Mouse (Mus musculus) neural tube, embryonic 12.5 days (tissue): Measurements from ENCODE around the gene Nipal3. TPM values are rescaled to one million over a fixed set of nuclear protein-coding genes. Genes with fewer than 3 reads are reported as not detected.

Source experiments
- ATAC-seq: fragments of 200-750 bp; cut with Nextera tagmentation; 2 replicates; pipeline ENCODE4 v1.8.0; 2017; ENCODE audit warnings: low read depth, mild to moderate bottlenecking, moderate TSS enrichment, moderate library complexity; ENCODE audit not compliant: low FRiP score
- H3K27ac ChIP-seq: fragments of 300-500 bp; sonication (generic); 2 replicates; pipeline ENCODE4 v1.5.1; 2016
- H3K27me3 ChIP-seq: fragments of 300-500 bp; sonication (generic); replicated peaks from 2 replicates; pipeline ENCODE4 v1.6.1; 2016; ENCODE audit warnings: mild to moderate bottlenecking
- H3K36me3 ChIP-seq: fragments of 300-500 bp; sonication (generic); 2 replicates; pipeline ENCODE4 v1.6.1; 2016; ENCODE audit warnings: mild to moderate bottlenecking
- H3K4me1 ChIP-seq: fragments of 300-500 bp; sonication (generic); 2 replicates; pipeline ENCODE4 v1.6.1; 2016
- H3K4me2 ChIP-seq: fragments of 300-500 bp; sonication (generic); replicated peaks from 2 replicates; pipeline ENCODE4 v1.6.1; 2016; ENCODE audit warnings: mild to moderate bottlenecking
- H3K4me3 ChIP-seq: fragments of 300-500 bp; sonication (generic); 2 replicates; pipeline ENCODE4 v1.5.1; 2016
- H3K9ac ChIP-seq: fragments of 300-500 bp; sonication (generic); 2 replicates; pipeline ENCODE4 v1.6.1; 2016; ENCODE audit warnings: mild to moderate bottlenecking
- H3K9me3 ChIP-seq: fragments of 300-500 bp; sonication (generic); 2 replicates; pipeline ENCODE4 v1.6.1; 2016; ENCODE audit warnings: mild to moderate bottlenecking
- WGBS: fragments of 180-500 bp; shearing (Covaris S2); methylation state at CpG from one replicate; pipeline ENCODE4 v1.1.7; 2016; 5-methylcytosine and 5-hydroxymethylcytosine counted together
- polyA plus RNA-seq: library from polyadenylated mRNA; unstranded; fragments of >200 nt; fragmentation: Nextera tagmentation; extraction: Ambion mirVana; gene quantifications from 2 replicates; pipeline ENCODE4 v1.2.1, GENCODE M21; 2016

The Nipal3 gene
- polyA plus RNA-seq, 1 experiment from 2014 or later = 3.8 TPM

GRCm38 (mm10) chr4:135429383-135429782 is 65.5 kb downstream of the Nipal3 start:
- no peak overlapping the region for H3K4me2 ChIP-seq
- H3K4me1 ChIP-seq = peaks cover 6% of the 10 kb centered on the region
- H3K27me3 ChIP-seq = no peaks in the 10 kb centered on the region
- no peak overlapping the region for H3K27ac ChIP-seq
- H3K9ac ChIP-seq = no peak overlapping the region
- no peak for ATAC-seq
- 87% methylated on average over 4 of the region's 4 CpGs for WGBS
- peaks cover 4% of the 10 kb centered on the region; the same call in 1 of the 2 replicates for H3K36me3 ChIP-seq
- no peaks in the 10 kb centered on the region for H3K9me3 ChIP-seq
- H3K4me3 ChIP-seq = no peak overlapping the region

- H3K4me2 ChIP-seq = no peak overlapping the region
- H3K27ac ChIP-seq = no peak overlapping the region
- ATAC-seq = no peak
- H3K4me1 ChIP-seq = no peaks in the 10 kb centered on the region
- H3K27me3 ChIP-seq = no peaks in the 10 kb centered on the region
- H3K9ac ChIP-seq = no peak overlapping the region
- no peak overlapping the region for H3K4me3 ChIP-seq
- peaks cover 7% of the 10 kb centered on the region for H3K36me3 ChIP-seq
- no peaks in the 10 kb centered on the region for H3K9me3 ChIP-seq
- WGBS = 92% methylated on average over 7 of the region's 7 CpGs
These were observed 68.3 kb downstream of the Nipal3 start for GRCm38 (mm10) chr4:135426587-135426986.

GRCm38 (mm10) chr4:135425625-135426024 is 69.2 kb downstream of the Nipal3 start:
- ATAC-seq = no peak
- H3K9me3 ChIP-seq = no peaks in the 10 kb centered on the region

GRCm38 (mm10) chr4:135420961-135421360 is 73.9 kb downstream of the Nipal3 start:
- ATAC-seq = no peak
- H3K4me2 ChIP-seq = no peak overlapping the region
- H3K9me3 ChIP-seq = no peaks in the 10 kb centered on the region
- H3K27me3 ChIP-seq = no peaks in the 10 kb centered on the region
- no peak overlapping the region for H3K27ac ChIP-seq
- no peak overlapping the region for H3K4me3 ChIP-seq
- WGBS = 95% methylated on average over 13 of the region's 13 CpGs
- H3K36me3 ChIP-seq = peaks cover 36% of the 10 kb centered on the region
- no peak overlapping the region for H3K9ac ChIP-seq
- no peaks in the 10 kb centered on the region for H3K4me1 ChIP-seq

More at GRCm38 (mm10) chr4:135425625-135426024, 69.2 kb downstream of the Nipal3 start:
- no peak overlapping the region for H3K4me3 ChIP-seq
- no peak overlapping the region for H3K27ac ChIP-seq
- H3K36me3 ChIP-seq = peaks cover 7% of the 10 kb centered on the region
- H3K4me2 ChIP-seq = no peak overlapping the region
- no peaks in the 10 kb centered on the region for H3K27me3 ChIP-seq
- WGBS = 87% methylated on average over 9 of the region's 9 CpGs
- H3K4me1 ChIP-seq = no peaks in the 10 kb centered on the region
- no peak overlapping the region for H3K9ac ChIP-seq

- Histone ChIP-seq H3K4me1 (no peaks in the 10 kb centered on the region), H3K36me3 (peaks cover 39% of the 10 kb centered on the region), H3K4me2 (no peak overlapping the region), H3K9ac (no peak overlapping the region), H3K27ac (no peak overlapping the region), H3K4me3 (no peak overlapping the region), H3K27me3 (no peaks in the 10 kb centered on the region), H3K9me3 (no peaks in the 10 kb centered on the region)
- ATAC-seq = no peak
- WGBS = 88% methylated on average over 11 of the region's 11 CpGs
These were observed 74.4 kb downstream of the Nipal3 start for GRCm38 (mm10) chr4:135420416-135420815.

- no peaks in the 10 kb centered on the region for H3K9me3 ChIP-seq
- H3K27me3 ChIP-seq = no peaks in the 10 kb centered on the region
- WGBS = 89% methylated on average over 21 of the region's 21 CpGs
- no peak overlapping the region for H3K4me2 ChIP-seq
- ATAC-seq = no peak
- no peak overlapping the region for H3K9ac ChIP-seq
- no peaks in the 10 kb centered on the region for H3K4me1 ChIP-seq
- no peak overlapping the region for H3K4me3 ChIP-seq
- peaks cover 42% of the 10 kb centered on the region for H3K36me3 ChIP-seq
- no peak overlapping the region for H3K27ac ChIP-seq
These were observed 74.8 kb downstream of the Nipal3 start for GRCm38 (mm10) chr4:135419996-135420395.

GRCm38 (mm10) chr4:135416367-135416766 is 78.5 kb downstream of the Nipal3 start:
- 92% methylated on average over 21 of the region's 21 CpGs for WGBS
- no peak overlapping the region for H3K4me3 ChIP-seq
- H3K9me3 ChIP-seq = no peaks in the 10 kb centered on the region
- H3K27me3 ChIP-seq = no peaks in the 10 kb centered on the region
- ATAC-seq = no peak
- peaks cover 37% of the 10 kb centered on the region for H3K36me3 ChIP-seq
- H3K27ac ChIP-seq = no peak overlapping the region
- H3K9ac ChIP-seq = no peak overlapping the region
- no peaks in the 10 kb centered on the region for H3K4me1 ChIP-seq
- no peak overlapping the region for H3K4me2 ChIP-seq

GRCm38 (mm10) chr4:135413491-135413890 is 81.3 kb downstream of the Nipal3 start:
- H3K27me3 ChIP-seq = no peaks in the 10 kb centered on the region
- no peak overlapping the region for H3K4me2 ChIP-seq
- no peak overlapping the region for H3K9ac ChIP-seq
- H3K4me1 ChIP-seq = no peaks in the 10 kb centered on the region
- H3K36me3 ChIP-seq = peaks cover 24% of the 10 kb centered on the region
- H3K27ac ChIP-seq = no peak overlapping the region
- no peak for ATAC-seq
- no peak overlapping the region for H3K4me3 ChIP-seq
- WGBS = 83% methylated on average over 8 of the region's 8 CpGs
- H3K9me3 ChIP-seq = no peaks in the 10 kb centered on the region

- Histone ChIP-seq H3K4me2 (no peak overlapping the region), H3K4me1 (no peaks in the 10 kb centered on the region), H3K9ac (no peak overlapping the region), H3K36me3 (peaks cover 16% of the 10 kb centered on the region), H3K4me3 (no peak overlapping the region), H3K9me3 (no peaks in the 10 kb centered on the region), H3K27me3 (no peaks in the 10 kb centered on the region), H3K27ac (no peak overlapping the region)
- WGBS = 43% methylated on average over 4 of the region's 4 CpGs
- ATAC-seq = no peak
These were observed 83.2 kb downstream of the Nipal3 start for GRCm38 (mm10) chr4:135411633-135412032.

GRCm38 (mm10) chr4:135406180-135406579 is 88.7 kb downstream of the Nipal3 start:
- 71% methylated on average over 5 of the region's 5 CpGs for WGBS
- no peak overlapping the region for H3K9ac ChIP-seq
- ATAC-seq = no peak
- H3K4me2 ChIP-seq = no peak overlapping the region
- no peaks in the 10 kb centered on the region for H3K9me3 ChIP-seq
- H3K4me3 ChIP-seq = no peak overlapping the region
- H3K36me3 ChIP-seq = peaks cover 3% of the 10 kb centered on the region; the same call in 1 of the 2 replicates
- no peaks in the 10 kb centered on the region for H3K4me1 ChIP-seq
- H3K27me3 ChIP-seq = no peaks in the 10 kb centered on the region
- no peak overlapping the region for H3K27ac ChIP-seq

GRCm38 (mm10) chr4:135404916-135405315 is 89.9 kb downstream of the Nipal3 start:
- Histone ChIP-seq H3K9ac (no peak overlapping the region), H3K4me1 (no peaks in the 10 kb centered on the region), H3K27me3 (no peaks in the 10 kb centered on the region), H3K36me3 (0 out of 2 replicates have a peak, but pooled peaks cover under 1% of the 10 kb centered on the region), H3K4me3 (no peak overlapping the region), H3K4me2 (no peak overlapping the region), H3K27ac (no peak overlapping the region), H3K9me3 (no peaks in the 10 kb centered on the region)
- 89% methylated on average over 2 of the region's 2 CpGs for WGBS
- ATAC-seq = no peak

- H3K27me3 ChIP-seq = peaks cover 7% of the 10 kb centered on the region; the same call in 1 of the 2 replicates
- no peak overlapping the region for H3K27ac ChIP-seq
- H3K36me3 ChIP-seq = no peaks in the 10 kb centered on the region
- no peak overlapping the region for H3K4me3 ChIP-seq
- H3K9ac ChIP-seq = no peak overlapping the region
- H3K9me3 ChIP-seq = no peaks in the 10 kb centered on the region
- H3K4me1 ChIP-seq = no peaks in the 10 kb centered on the region
- no peak overlapping the region for H3K4me2 ChIP-seq
- ATAC-seq = no peak
- WGBS = 77% methylated on average over 10 of the region's 10 CpGs
These were observed 90.8 kb downstream of the Nipal3 start for GRCm38 (mm10) chr4:135404048-135404447.

- peaks cover 9% of the 10 kb centered on the region for H3K4me1 ChIP-seq
- no peak overlapping the region for H3K27ac ChIP-seq
- 22% methylated on average over 7 of the region's 7 CpGs for WGBS
- no peak overlapping the region for H3K4me2 ChIP-seq
- no peaks in the 10 kb centered on the region for H3K36me3 ChIP-seq
- no peak overlapping the region for H3K4me3 ChIP-seq
- no peaks in the 10 kb centered on the region for H3K9me3 ChIP-seq
- ATAC-seq = no peak
- H3K9ac ChIP-seq = no peak overlapping the region
- H3K27me3 ChIP-seq = peaks cover 29% of the 10 kb centered on the region
These were observed 93.0 kb downstream of the Nipal3 start for GRCm38 (mm10) chr4:135401881-135402280.
